Mouse (Mus musculus) neural tube, embryonic 14.5 days (tissue): ENCODE results near the gene Upf2. TPM values are rescaled to one million over a fixed set of nuclear protein-coding genes. Genes with fewer than 3 reads are reported as not detected.
"Not testable (repeated sequence)": the region's sequence is repeated elsewhere in the genome, so short reads cannot be mapped to it uniquely, and the experiment has no call there.

Experiments used
- ATAC-seq: fragments of 200-750 bp; cut with Nextera tagmentation; 2 replicates; pipeline ENCODE4 v1.8.0; 2017; ENCODE audit warnings: low read depth, mild to moderate bottlenecking, moderate TSS enrichment, moderate library complexity
- H3K27ac ChIP-seq: fragments of 300-500 bp; sonication (generic); 2 replicates; pipeline ENCODE4 v1.5.1; 2014; ENCODE audit warnings: low read depth, mild to moderate bottlenecking, control low read depth, low read length, moderate library complexity, mixed read lengths
- H3K27me3 ChIP-seq: fragments of 300-500 bp; sonication (generic); 2 replicates; pipeline ENCODE4 v1.6.1; 2014; ENCODE audit warnings: low read length; ENCODE audit not compliant: control insufficient read depth, insufficient read depth
- H3K36me3 ChIP-seq: fragments of 300-500 bp; sonication (generic); 2 replicates; pipeline ENCODE4 v1.6.1; 2014; ENCODE audit warnings: low read length, mixed read lengths; ENCODE audit not compliant: control insufficient read depth, insufficient read depth
- H3K4me1 ChIP-seq: fragments of 300-500 bp; sonication (generic); 2 replicates; pipeline ENCODE4 v1.6.1; 2014; ENCODE audit warnings: low read length; ENCODE audit not compliant: control insufficient read depth, insufficient read depth
- H3K4me2 ChIP-seq: fragments of 300-500 bp; sonication (generic); 2 replicates; pipeline ENCODE4 v1.6.1; 2014; ENCODE audit warnings: mild to moderate bottlenecking, low read depth, low read length, control low read depth
- H3K4me3 ChIP-seq: fragments of 300-500 bp; sonication (generic); 2 replicates; pipeline ENCODE4 v1.5.1; 2014; ENCODE audit warnings: low read depth, low read length, control low read depth, mixed read lengths
- H3K9ac ChIP-seq: fragments of 300-500 bp; sonication (generic); replicated peaks from 2 replicates; pipeline ENCODE4 v1.6.1; 2014; ENCODE audit warnings: low read depth, mild to moderate bottlenecking, control low read depth, low read length, mixed read lengths
- H3K9me3 ChIP-seq: fragments of 300-500 bp; sonication (generic); 2 replicates; pipeline ENCODE4 v1.6.1; 2016; ENCODE audit warnings: low read length; ENCODE audit not compliant: control insufficient read depth
- WGBS: fragments of 180-500 bp; shearing (Covaris S2); extraction: QIAGEN DNeasy Blood & Tissue Kit; methylation state at CpG from one replicate; pipeline ENCODE4 v1.1.7; 2014; 5-methylcytosine and 5-hydroxymethylcytosine counted together
- polyA plus RNA-seq: library from polyadenylated mRNA; unstranded; fragments of >200 nt; fragmentation: Nextera tagmentation; extraction: Ambion mirVana; gene quantifications from 2 replicates; pipeline ENCODE4 v1.2.1, GENCODE M21; 2014

The Upf2 gene
- polyA plus RNA-seq, 1 experiment from 2014 or later = 10.4 TPM

GRCm38 (mm10) chr2:5942416-5943032, 8.7 kb upstream of the Upf2 start, which contains the start of gene Dhtkd1:
TSS of gene Dhtkd1 (minus strand) at chr2:5942792.
- Histone ChIP-seq H3K4me3 (peak within 1 kb of the TSS; percentile 56), H3K4me2 (peak within 1 kb of the TSS; percentile 75), H3K36me3 (no peaks in the 10 kb centered on the region), H3K9me3 (no peaks in the 10 kb centered on the region), H3K9ac (peak within 1 kb of the TSS; percentile 69), H3K4me1 (no peaks in the 10 kb centered on the region), H3K27me3 (no peaks in the 10 kb centered on the region), H3K27ac (no peak within 1 kb of the TSS)
- WGBS = 1% methylated on average over 36 of the region's 36 CpGs
- ATAC-seq = peak; percentile 96

GRCm38 (mm10) chr2:5943071-5943470, 8.2 kb upstream of the Upf2 start:
- H3K27me3 ChIP-seq = no peaks in the 10 kb centered on the region
- no peak overlapping the region for H3K27ac ChIP-seq
- WGBS = 35% methylated on average over 4 of the region's 4 CpGs
- ATAC-seq = 0 out of 2 replicates have a peak, but pooled peaks have one; percentile 5
- H3K4me2 ChIP-seq = peak overlapping the region; percentile 75
- H3K9me3 ChIP-seq = no peaks in the 10 kb centered on the region
- no peak overlapping the region; the same call in 1 of the 2 replicates for H3K9ac ChIP-seq
- H3K4me3 ChIP-seq = peak overlapping the region; percentile 56
- no peaks in the 10 kb centered on the region for H3K36me3 ChIP-seq
- H3K4me1 ChIP-seq = no peaks in the 10 kb centered on the region

- ATAC-seq = no peak
- no peak overlapping the region for H3K27ac ChIP-seq
- no peak overlapping the region for H3K4me2 ChIP-seq
- H3K9ac ChIP-seq = no peak overlapping the region
- H3K27me3 ChIP-seq = no peaks in the 10 kb centered on the region
- 86% methylated on average over 1 of the region's 1 CpGs for WGBS
- H3K4me3 ChIP-seq = no peak overlapping the region
- H3K36me3 ChIP-seq = no peaks in the 10 kb centered on the region
- H3K9me3 ChIP-seq = no peaks in the 10 kb centered on the region
- no peaks in the 10 kb centered on the region; the same call in 1 of the 2 replicates for H3K4me1 ChIP-seq
These were observed 5.6 kb upstream of the Upf2 start for GRCm38 (mm10) chr2:5945629-5946028.

- Histone ChIP-seq H3K9me3 (no peaks in the 10 kb centered on the region), H3K36me3 (no peaks in the 10 kb centered on the region), H3K4me2 (no peak overlapping the region), H3K4me3 (no peak overlapping the region), H3K4me1 (no peaks in the 10 kb centered on the region; the same call in 1 of the 2 replicates), H3K27me3 (no peaks in the 10 kb centered on the region), H3K9ac (no peak overlapping the region), H3K27ac (no peak overlapping the region)
- ATAC-seq = no peak
- 91% methylated on average over 3 of the region's 3 CpGs for WGBS
These were observed 4.4 kb upstream of the Upf2 start for GRCm38 (mm10) chr2:5946876-5947275.

- Histone ChIP-seq H3K9ac (no peak overlapping the region), H3K36me3 (no peaks in the 10 kb centered on the region), H3K9me3 (no peaks in the 10 kb centered on the region), H3K4me3 (no peak overlapping the region), H3K27ac (no peak overlapping the region), H3K4me2 (no peak overlapping the region), H3K27me3 (no peaks in the 10 kb centered on the region), H3K4me1 (peaks cover 5% of the 10 kb centered on the region)
- 94% methylated on average over 2 of the region's 2 CpGs for WGBS
- ATAC-seq = no peak
These were observed 2.3 kb upstream of the Upf2 start for GRCm38 (mm10) chr2:5948964-5949363.

GRCm38 (mm10) chr2:5949821-5950220, 1.4 kb upstream of the Upf2 start:
- Histone ChIP-seq H3K4me3 (peak overlapping the region; percentile 98), H3K4me2 (peak overlapping the region; percentile 83)
- not testable (repeated sequence) for H3K9ac ChIP-seq, H3K4me1 ChIP-seq, ATAC-seq, H3K27ac ChIP-seq, H3K9me3 ChIP-seq, H3K36me3 ChIP-seq, H3K27me3 ChIP-seq
- WGBS = 97% methylated on average over 9 of the region's 9 CpGs

GRCm38 (mm10) chr2:5950305-5950704, 964 bp upstream of the Upf2 start:
- no peak overlapping the region; the same call in 1 of the 2 replicates for H3K27ac ChIP-seq
- WGBS = 5% methylated on average over 6 of the region's 6 CpGs
- no peak for ATAC-seq
- H3K4me1 ChIP-seq = peaks cover 5% of the 10 kb centered on the region
- peak overlapping the region; percentile 83 for H3K4me2 ChIP-seq
- H3K9ac ChIP-seq = peak overlapping the region; percentile 46; the same call in 1 of the 2 replicates
- H3K4me3 ChIP-seq = peak overlapping the region; percentile 98
- no peaks in the 10 kb centered on the region for H3K36me3 ChIP-seq
- H3K27me3 ChIP-seq = no peaks in the 10 kb centered on the region
- H3K9me3 ChIP-seq = no peaks in the 10 kb centered on the region

- Histone ChIP-seq H3K27ac (peak overlapping the region; percentile 85), H3K4me1 (peaks cover 5% of the 10 kb centered on the region), H3K4me3 (peak overlapping the region; percentile 98), H3K4me2 (peak overlapping the region; percentile 83), H3K9ac (peak overlapping the region; percentile 86), H3K36me3 (no peaks in the 10 kb centered on the region), H3K9me3 (no peaks in the 10 kb centered on the region), H3K27me3 (no peaks in the 10 kb centered on the region)
- 1% methylated on average over 46 of the region's 46 CpGs for WGBS
- ATAC-seq = peak; percentile 62; the same call in 1 of the 2 replicates
These were observed 447 bp downstream of the Upf2 start for GRCm38 (mm10) chr2:5951621-5952211.

GRCm38 (mm10) chr2:5957705-5958104, 6.4 kb downstream of the Upf2 start:
- 87% methylated on average over 9 of the region's 9 CpGs for WGBS

More at GRCm38 (mm10) chr2:5957705-5958104, 6.4 kb downstream of the Upf2 start:
- Histone ChIP-seq H3K9me3 (no peaks in the 10 kb centered on the region), H3K36me3 (peaks cover 24% of the 10 kb centered on the region; the same call in 1 of the 2 replicates), H3K4me2 (no peak overlapping the region), H3K9ac (no peak overlapping the region), H3K27me3 (no peaks in the 10 kb centered on the region), H3K4me1 (no peaks in the 10 kb centered on the region; the same call in 1 of the 2 replicates), H3K27ac (no peak overlapping the region), H3K4me3 (no peak overlapping the region)
- no peak for ATAC-seq
